Mouse (Mus musculus) midbrain, embryonic 10.5 days (tissue): ENCODE results near the gene Prkab1. TPM values are rescaled to one million over a fixed set of nuclear protein-coding genes. Genes with fewer than 3 reads are reported as not detected.

Experiments
- DNase-seq: peaks from one replicate; pipeline ENCODE4 v3.0.0-alpha.2; 2017; ENCODE audit warnings: low spot score
- H3K27ac ChIP-seq: fragments of 300-500 bp; sonication (generic); replicated peaks from 2 replicates; pipeline ENCODE4 v1.5.1; 2016; ENCODE audit warnings: mild to moderate bottlenecking
- H3K27me3 ChIP-seq: fragments of 300-500 bp; sonication (generic); 2 replicates; pipeline ENCODE4 v1.6.1; 2016; ENCODE audit warnings: low read depth, mild to moderate bottlenecking; ENCODE audit not compliant: poor library complexity, severe bottlenecking
- H3K36me3 ChIP-seq: fragments of 300-500 bp; sonication (generic); 2 replicates; pipeline ENCODE4 v1.6.1; 2016; ENCODE audit warnings: mild to moderate bottlenecking, moderate library complexity
- H3K4me1 ChIP-seq: fragments of 300-500 bp; sonication (generic); 2 replicates; pipeline ENCODE4 v1.6.1; 2016
- H3K4me3 ChIP-seq: fragments of 300-500 bp; sonication (generic); 2 replicates; pipeline ENCODE4 v1.5.1; 2016; ENCODE audit warnings: mild to moderate bottlenecking, moderate library complexity
- H3K9me3 ChIP-seq: fragments of 300-500 bp; sonication (generic); replicated peaks from 2 replicates; pipeline ENCODE4 v1.6.1; 2016; ENCODE audit warnings: mild to moderate bottlenecking
- WGBS: fragments of 180-500 bp; shearing (Covaris S2); methylation state at CpG from one replicate; pipeline ENCODE4 v1.1.7; 2016; 5-methylcytosine and 5-hydroxymethylcytosine counted together
- polyA plus RNA-seq: library from polyadenylated mRNA; unstranded; fragments of >200 nt; fragmentation: Nextera tagmentation; extraction: Ambion mirVana; gene quantifications from 2 replicates; pipeline ENCODE4 v1.2.1, GENCODE M21; 2016

The Prkab1 gene
- polyA plus RNA-seq, 1 experiment from 2014 or later = 66.7 TPM

GRCm38 (mm10) chr5:116030566-116031189, 6.4 kb upstream of the Prkab1 start:
- H3K4me3 ChIP-seq = peak overlapping the region; percentile 38
- no peak for DNase-seq
- WGBS = 2% methylated on average over 19 of the region's 19 CpGs
- H3K27me3 ChIP-seq = 0 out of 2 replicates have a peak, but pooled peaks cover 11% of the 10 kb centered on the region
- H3K9me3 ChIP-seq = no peaks in the 10 kb centered on the region
- H3K36me3 ChIP-seq = no peaks in the 10 kb centered on the region
- no peak overlapping the region for H3K27ac ChIP-seq
- peaks cover 14% of the 10 kb centered on the region for H3K4me1 ChIP-seq

- Histone ChIP-seq H3K4me1 (peaks cover 20% of the 10 kb centered on the region), H3K36me3 (no peaks in the 10 kb centered on the region), H3K27ac (no peak overlapping the region), H3K9me3 (no peaks in the 10 kb centered on the region), H3K4me3 (no peak overlapping the region), H3K27me3 (0 out of 2 replicates have a peak, but pooled peaks cover 11% of the 10 kb centered on the region)
- DNase-seq = no peak
- 86% methylated on average over 7 of the region's 7 CpGs for WGBS
Observed at GRCm38 (mm10) chr5:116029071-116029470, 4.8 kb upstream of the Prkab1 start.

GRCm38 (mm10) chr5:116026561-116026960, 2.3 kb upstream of the Prkab1 start:
- H3K4me3 ChIP-seq = no peak overlapping the region
- no peak for DNase-seq
- WGBS = 87% methylated on average over 14 of the region's 14 CpGs
- peaks cover 40% of the 10 kb centered on the region for H3K4me1 ChIP-seq
- peaks cover 13% of the 10 kb centered on the region for H3K36me3 ChIP-seq
- H3K9me3 ChIP-seq = no peaks in the 10 kb centered on the region
- H3K27me3 ChIP-seq = 0 out of 2 replicates have a peak, but pooled peaks cover 11% of the 10 kb centered on the region
- no peak overlapping the region for H3K27ac ChIP-seq

GRCm38 (mm10) chr5:116026107-116026506, 1.8 kb upstream of the Prkab1 start:
- H3K27ac ChIP-seq = no peak overlapping the region
- DNase-seq = no peak
- 0 out of 2 replicates have a peak, but pooled peaks cover 11% of the 10 kb centered on the region for H3K27me3 ChIP-seq
- WGBS = 93% methylated on average over 5 of the region's 5 CpGs
- H3K9me3 ChIP-seq = no peaks in the 10 kb centered on the region
- no peak overlapping the region for H3K4me3 ChIP-seq
- peaks cover 37% of the 10 kb centered on the region for H3K4me1 ChIP-seq
- peaks cover 18% of the 10 kb centered on the region for H3K36me3 ChIP-seq

DNA sequence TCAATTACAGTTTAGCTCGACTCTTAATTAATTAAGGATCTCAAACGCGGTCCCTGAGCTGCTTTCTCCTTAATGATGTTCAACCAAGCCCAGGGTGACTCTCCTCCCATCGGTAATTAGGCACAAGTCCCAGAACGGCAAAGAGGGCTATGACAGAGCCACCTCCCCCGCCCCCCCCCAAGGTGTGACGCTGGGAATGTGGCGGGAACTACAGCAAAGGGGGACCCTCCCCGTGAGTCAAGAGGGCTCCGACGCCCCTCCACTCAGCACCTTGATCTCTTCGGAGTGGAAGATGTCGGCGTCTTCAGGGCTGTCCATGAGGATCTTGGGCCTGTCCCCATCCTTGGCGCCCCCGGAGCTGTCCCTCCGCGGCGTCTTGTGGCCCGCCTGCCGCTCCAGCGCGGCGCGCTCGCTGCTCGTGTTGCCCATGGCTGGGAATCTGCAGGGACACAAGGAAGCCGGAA, 455 bp downstream of the Prkab1 start:
- Histone ChIP-seq H3K4me3 (peak overlapping the region; percentile 96), H3K27ac (peak overlapping the region; percentile 91), H3K36me3 (peaks cover 40% of the 10 kb centered on the region), H3K4me1 (peaks cover 26% of the 10 kb centered on the region), H3K9me3 (no peaks in the 10 kb centered on the region), H3K27me3 (no peaks in the 10 kb centered on the region)
- under 1% methylated on average over 28 of the region's 28 CpGs for WGBS
- DNase-seq = no peak

- 39% methylated on average over 8 of the region's 8 CpGs for WGBS
Observed at GRCm38 (mm10) chr5:116023251-116023661, 1.1 kb downstream of the Prkab1 start.

DNA sequence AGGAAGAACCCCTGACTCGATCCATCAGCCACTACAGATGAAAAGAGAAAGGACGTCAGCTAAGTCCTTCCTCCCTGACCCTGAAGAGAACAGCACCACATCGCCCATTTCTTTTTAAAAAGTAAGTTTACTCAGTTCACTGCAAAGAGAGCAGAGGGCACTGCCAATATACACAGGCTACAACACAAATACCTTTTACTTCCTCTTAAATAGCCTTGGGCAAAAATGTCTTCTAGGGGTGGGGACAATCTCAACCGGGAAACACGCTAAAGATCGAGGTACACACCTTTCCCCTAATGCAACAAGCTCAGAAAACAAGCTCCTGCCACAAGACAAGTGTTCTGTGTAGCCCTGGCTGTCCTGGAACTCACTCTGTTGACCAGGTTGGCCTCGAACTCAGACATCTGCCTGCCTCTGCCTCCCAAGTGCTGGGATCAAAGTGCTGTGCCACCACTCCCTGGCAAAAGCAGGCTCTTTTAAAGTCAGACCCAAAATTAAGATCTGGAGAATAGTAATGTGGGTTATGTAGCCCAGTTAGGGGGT, 1.6 kb downstream of the Prkab1 start:
- H3K27ac ChIP-seq = no peak overlapping the region

More at GRCm38 (mm10) chr5:116023251-116023661, 1.1 kb downstream of the Prkab1 start:
- Histone ChIP-seq H3K4me3 (peak overlapping the region; percentile 96), H3K4me1 (peaks cover 26% of the 10 kb centered on the region), H3K27ac (peak overlapping the region; percentile 91), H3K27me3 (no peaks in the 10 kb centered on the region), H3K36me3 (peaks cover 46% of the 10 kb centered on the region), H3K9me3 (no peaks in the 10 kb centered on the region)
- DNase-seq = no peak

GRCm38 (mm10) chr5:116022131-116022530, 2.2 kb downstream of the Prkab1 start:
- peaks cover 57% of the 10 kb centered on the region for H3K36me3 ChIP-seq
- DNase-seq = no peak

More for the DNA sequence above, 1.6 kb downstream of the Prkab1 start:
- DNase-seq = no peak
- H3K4me1 ChIP-seq = peaks cover 26% of the 10 kb centered on the region
- WGBS = 89% methylated on average over 7 of the region's 7 CpGs
- peak overlapping the region; percentile 96 for H3K4me3 ChIP-seq
- no peaks in the 10 kb centered on the region for H3K27me3 ChIP-seq
- no peaks in the 10 kb centered on the region for H3K9me3 ChIP-seq
- peaks cover 51% of the 10 kb centered on the region for H3K36me3 ChIP-seq

DNA sequence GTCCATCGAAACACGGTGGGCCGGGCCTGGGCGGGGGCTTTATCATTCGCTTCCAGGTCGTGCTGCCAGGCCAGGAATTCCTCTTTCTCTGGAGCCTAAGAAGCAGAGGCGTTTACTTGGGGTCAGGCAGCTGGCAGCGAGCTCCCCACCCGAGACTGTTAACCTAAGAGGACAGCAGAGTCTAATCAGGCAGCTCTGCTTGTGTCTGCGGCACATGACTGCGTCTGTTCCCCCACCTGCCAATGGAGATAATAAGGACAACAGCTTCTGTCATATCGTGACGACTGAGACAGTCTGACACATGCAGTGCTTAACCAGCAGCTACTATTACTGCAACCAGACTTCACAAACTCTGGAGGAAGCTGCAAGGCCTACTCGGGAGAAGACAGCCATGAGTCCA, 2.8 kb downstream of the Prkab1 start:
- Histone ChIP-seq H3K4me3 (0 out of 2 replicates have a peak overlapping the region, but pooled peaks have one; percentile 4), H3K9me3 (no peaks in the 10 kb centered on the region), H3K36me3 (peaks cover 63% of the 10 kb centered on the region), H3K4me1 (peaks cover 26% of the 10 kb centered on the region), H3K27ac (no peak overlapping the region), H3K27me3 (no peaks in the 10 kb centered on the region)
- WGBS = 91% methylated on average over 14 of the region's 14 CpGs
- no peak for DNase-seq

More at GRCm38 (mm10) chr5:116022131-116022530, 2.2 kb downstream of the Prkab1 start:
- no peaks in the 10 kb centered on the region for H3K9me3 ChIP-seq
- H3K4me1 ChIP-seq = peaks cover 26% of the 10 kb centered on the region
- no peak overlapping the region for H3K27ac ChIP-seq
- no peaks in the 10 kb centered on the region for H3K27me3 ChIP-seq
- WGBS = 95% methylated on average over 12 of the region's 12 CpGs
- H3K4me3 ChIP-seq = peak overlapping the region; percentile 96; the same call in 1 of the 2 replicates

GRCm38 (mm10) chr5:116019371-116019770, 4.9 kb downstream of the Prkab1 start:
- 82% methylated on average over 11 of the region's 11 CpGs for WGBS
- Histone ChIP-seq H3K36me3 (peaks cover 85% of the 10 kb centered on the region), H3K4me1 (peaks cover 21% of the 10 kb centered on the region), H3K27ac (no peak overlapping the region), H3K9me3 (no peaks in the 10 kb centered on the region), H3K4me3 (no peak overlapping the region), H3K27me3 (no peaks in the 10 kb centered on the region)
- no peak for DNase-seq

DNA sequence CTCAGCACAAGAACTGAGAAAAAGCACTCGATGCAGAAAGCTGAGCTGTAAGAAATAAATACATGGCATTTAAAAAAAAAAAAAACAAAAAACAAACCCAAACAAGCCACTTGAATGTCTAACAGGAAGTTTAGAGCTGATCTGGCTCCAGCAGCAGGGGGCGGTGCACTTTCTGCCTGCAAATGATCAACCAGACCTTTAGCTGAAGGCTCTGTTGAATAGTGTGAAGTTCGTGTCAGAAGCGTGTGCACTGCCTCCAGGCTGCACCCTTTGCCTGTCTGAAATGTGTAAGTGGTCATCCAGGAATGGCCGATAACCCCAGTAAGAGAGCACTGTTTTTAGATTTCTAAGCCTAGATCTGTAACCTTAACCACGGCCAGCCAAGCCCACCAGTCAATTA, 5.5 kb downstream of the Prkab1 start:
- DNase-seq = no peak
- WGBS = 87% methylated on average over 6 of the region's 6 CpGs
- Histone ChIP-seq H3K4me1 (peaks cover 18% of the 10 kb centered on the region), H3K36me3 (peaks cover 91% of the 10 kb centered on the region), H3K27ac (no peak overlapping the region), H3K27me3 (no peaks in the 10 kb centered on the region), H3K9me3 (no peaks in the 10 kb centered on the region), H3K4me3 (no peak overlapping the region)

- WGBS = 92% methylated on average over 9 of the region's 9 CpGs
- DNase-seq = no peak
- Histone ChIP-seq H3K4me1 (peaks cover 12% of the 10 kb centered on the region), H3K27ac (no peak overlapping the region), H3K36me3 (peaks cover 97% of the 10 kb centered on the region), H3K4me3 (no peak overlapping the region), H3K9me3 (no peaks in the 10 kb centered on the region), H3K27me3 (no peaks in the 10 kb centered on the region)
Observed at GRCm38 (mm10) chr5:116018196-116018595, 6.1 kb downstream of the Prkab1 start.

- Histone ChIP-seq H3K27ac (no peak overlapping the region), H3K36me3 (peaks cover 100% of the 10 kb centered on the region), H3K4me1 (peaks cover 4% of the 10 kb centered on the region; the same call in 1 of the 2 replicates), H3K27me3 (no peaks in the 10 kb centered on the region), H3K9me3 (no peaks in the 10 kb centered on the region), H3K4me3 (no peak overlapping the region)
- 93% methylated on average over 8 of the region's 8 CpGs for WGBS
- no peak for DNase-seq
Observed at GRCm38 (mm10) chr5:116017391-116017790, 6.9 kb downstream of the Prkab1 start.
